Mouse (Mus musculus) brown adipose tissue, adult 24 weeks (tissue): ENCODE results near the gene Thsd1. TPM values are rescaled to one million over a fixed set of nuclear protein-coding genes. Genes with fewer than 3 reads are reported as not detected.

ENCODE experiments used
- H3K27ac ChIP-seq: fragments of 200-500 bp; replicated peaks from 2 replicates; pipeline ENCODE4 v1.5.1; 2012; ENCODE audit warnings: low read depth, mild to moderate bottlenecking, low read length
- H3K4me1 ChIP-seq: fragments of 200-500 bp; 2 replicates; pipeline ENCODE4 v1.6.1; 2012; ENCODE audit warnings: low read length, mixed read lengths; ENCODE audit not compliant: control insufficient read depth, insufficient read depth, insufficient read length
- H3K4me3 ChIP-seq: fragments of 200-500 bp; 2 replicates; pipeline ENCODE4 v1.5.1; 2012; ENCODE audit warnings: low read depth, mild to moderate bottlenecking, low read length, moderate library complexity; ENCODE audit not compliant: insufficient read depth
- polyA plus RNA-seq: library from polyadenylated mRNA; stranded (reverse); fragments of >200 nt; gene quantifications from 2 replicates; pipeline ENCODE4 v1.2.4, GENCODE M21; 2012; ENCODE audit not compliant: missing spikeins, insufficient read depth, insufficient read length

Thsd1 gene
- polyA plus RNA-seq: 1.0 and 1.4 TPM in 2 replicates

GRCm38 (mm10) chr8:22227061-22227877, at the start of gene Thsd1:
Gene Thsd1 (plus strand): TSS chr8:22227313.
- Histone ChIP-seq H3K4me3 (peak within 1 kb of the TSS; percentile 92), H3K27ac (peak within 1 kb of the TSS; percentile 68), H3K4me1 (peaks cover 5% of the 10 kb centered on the region; the same call in 1 of the 2 replicates)

GRCm38 (mm10) chr8:22184884-22185283, 42.2 kb upstream of the Thsd1 start:
- Histone ChIP-seq H3K4me3 (no peak overlapping the region), H3K4me1 (no peaks in the 10 kb centered on the region; the same call in 1 of the 2 replicates), H3K27ac (no peak overlapping the region)

- peak within 1 kb of the TSS; percentile 66 for H3K4me3 ChIP-seq
- H3K27ac ChIP-seq: no peak within 1 kb of the TSS
- H3K4me1 ChIP-seq: no peaks in the 10 kb centered on the region; the same call in 1 of the 2 replicates
These were observed 41.4 kb upstream of the Thsd1 start, which contains the start of gene Ckap2 for GRCm38 (mm10) chr8:22185431-22186397. Gene Ckap2 (minus strand): TSS chr8:22185819.

- Histone ChIP-seq H3K4me1 (peaks cover 4% of the 10 kb centered on the region; the same call in 1 of the 2 replicates), H3K4me3 (peak within 1 kb of the TSS; percentile 94), H3K27ac (peak within 1 kb of the TSS; percentile 95)
These were observed 34.3 kb upstream of the Thsd1 start, which contains the start of gene Vps36 for GRCm38 (mm10) chr8:22192660-22193431. Gene Vps36 (plus strand): TSS chr8:22192809.

GRCm38 (mm10) chr8:22193432-22194010, 33.6 kb upstream of the Thsd1 start:
- Histone ChIP-seq H3K4me3 (peak overlapping the region; percentile 94), H3K4me1 (peaks cover 4% of the 10 kb centered on the region; the same call in 1 of the 2 replicates), H3K27ac (peak overlapping the region; percentile 95)

- Histone ChIP-seq H3K4me1 (peaks cover 4% of the 10 kb centered on the region; the same call in 1 of the 2 replicates), H3K4me3 (no peak overlapping the region), H3K27ac (no peak overlapping the region)
These were observed 29.2 kb upstream of the Thsd1 start for GRCm38 (mm10) chr8:22197914-22198313.

GRCm38 (mm10) chr8:22199481-22199880, 27.6 kb upstream of the Thsd1 start:
- Histone ChIP-seq H3K27ac (no peak overlapping the region), H3K4me3 (no peak overlapping the region), H3K4me1 (peaks cover under 1% of the 10 kb centered on the region; the same call in 1 of the 2 replicates)

- Histone ChIP-seq H3K4me1 (no peaks in the 10 kb centered on the region; the same call in 1 of the 2 replicates), H3K4me3 (no peak overlapping the region), H3K27ac (no peak overlapping the region; the same call in 1 of the 2 replicates)
These were observed 19.6 kb upstream of the Thsd1 start for GRCm38 (mm10) chr8:22207535-22207934.

- Histone ChIP-seq H3K4me1 (no peaks in the 10 kb centered on the region; the same call in 1 of the 2 replicates), H3K27ac (0 out of 2 replicates have a peak overlapping the region, but pooled peaks have one; percentile 8), H3K4me3 (no peak overlapping the region)
These were observed 18.1 kb upstream of the Thsd1 start for GRCm38 (mm10) chr8:22209012-22209411.

- Histone ChIP-seq H3K4me1 (no peaks in the 10 kb centered on the region; the same call in 1 of the 2 replicates), H3K27ac (no peak overlapping the region), H3K4me3 (no peak overlapping the region)
These were observed 12.3 kb upstream of the Thsd1 start for GRCm38 (mm10) chr8:22214826-22215225.

- no peak overlapping the region for H3K4me3 ChIP-seq
- H3K4me1 ChIP-seq: peaks cover 5% of the 10 kb centered on the region; the same call in 1 of the 2 replicates
These were observed 752 bp upstream of the Thsd1 start for GRCm38 (mm10) chr8:22226361-22226760.

GRCm38 (mm10) chr8:22228621-22229020, 1.5 kb downstream of the Thsd1 start:
- H3K4me1 ChIP-seq: peaks cover 5% of the 10 kb centered on the region; the same call in 1 of the 2 replicates
- peak overlapping the region; percentile 92 for H3K4me3 ChIP-seq
- H3K27ac ChIP-seq: peak overlapping the region; percentile 88

More at GRCm38 (mm10) chr8:22226361-22226760, 752 bp upstream of the Thsd1 start:
- no peak overlapping the region for H3K27ac ChIP-seq

- H3K4me1 ChIP-seq: peaks cover 2% of the 10 kb centered on the region; the same call in 1 of the 2 replicates
- H3K27ac ChIP-seq: no peak overlapping the region
- H3K4me3 ChIP-seq: no peak overlapping the region
These were observed 15.9 kb downstream of the Thsd1 start for GRCm38 (mm10) chr8:22242986-22243385.

GRCm38 (mm10) chr8:22245663-22246062, 18.6 kb downstream of the Thsd1 start:
- Histone ChIP-seq H3K4me3 (no peak overlapping the region), H3K4me1 (peaks cover 2% of the 10 kb centered on the region; the same call in 1 of the 2 replicates), H3K27ac (no peak overlapping the region)
